Mouse (Mus musculus) CH12.LX (cell line): ENCODE results near the gene Col19a1. TPM values are rescaled to one million over a fixed set of nuclear protein-coding genes. Genes with fewer than 3 reads are reported as not detected.

Experiments used
- DNase-seq: peaks from one replicate; pipeline ENCODE4 v3.0.0-alpha.2; 2013; ENCODE audit errors: extremely low read depth
- H3K27ac ChIP-seq: 2 replicates; pipeline ENCODE4 v1.5.1; 2012; ENCODE audit warnings: low read depth, mild to moderate bottlenecking, control low read depth, moderate library complexity; ENCODE audit not compliant: insufficient read depth
- H3K27me3 ChIP-seq: replicated peaks from 2 replicates; pipeline ENCODE3; 2012; ENCODE audit warnings: inconsistent platforms
- H3K36me3 ChIP-seq, 2 experiments: replicated peaks in 1 of 2; 2 replicates each; pipeline versions ENCODE3 to v1.6.1; 2012; ENCODE audit warnings: inconsistent platforms in 1 of 2, low read length in 1 of 2, mild to moderate bottlenecking in 1 of 2, mixed read lengths in 1 of 2, moderate library complexity in 1 of 2; ENCODE audit not compliant: control insufficient read depth in 1 of 2, insufficient read depth in 1 of 2
- H3K4me1 ChIP-seq, 2 experiments: 2 replicates each; pipeline ENCODE4 v1.6.1; 2012; ENCODE audit warnings: inconsistent platforms in 1 of 2, moderate library complexity in 1 of 2; ENCODE audit not compliant: insufficient read depth in 2 of 2, control insufficient read depth in 1 of 2
- H3K4me2 ChIP-seq: 2 replicates; pipeline ENCODE4 v1.6.1; 2012; ENCODE audit warnings: low read depth, mild to moderate bottlenecking, control low read depth; ENCODE audit not compliant: poor library complexity, insufficient read depth, severe bottlenecking
- H3K4me3 ChIP-seq, 3 experiments: fragments of 150-350 bp in 1 of 3; sonication (generic) in 1 of 3; replicated peaks in 1 of 3; 2 replicates each; pipeline versions ENCODE3 to v1.5.1; 2011 to 2012; ENCODE audit warnings: low read depth in 2 of 3, low read length in 2 of 3, mild to moderate bottlenecking in 2 of 3, moderate library complexity in 2 of 3, control low read depth in 1 of 3, improper control_type of control experiment in 1 of 3, inconsistent platforms in 1 of 3, mixed read lengths in 1 of 3; ENCODE audit not compliant: poor library complexity in 1 of 3
- H3K79me2 ChIP-seq: replicated peaks from 2 replicates; pipeline ENCODE4 v1.6.1; 2012; ENCODE audit warnings: mild to moderate bottlenecking, moderate library complexity; ENCODE audit not compliant: control insufficient read depth, poor library complexity, insufficient read depth, severe bottlenecking; ENCODE audit errors: extremely low read depth
- H3K9ac ChIP-seq: 2 replicates; pipeline ENCODE4 v1.6.1; 2012; ENCODE audit warnings: low read depth, mild to moderate bottlenecking, control low read depth, moderate library complexity; ENCODE audit not compliant: insufficient read depth
- H3K9me3 ChIP-seq: replicated peaks from 2 replicates; pipeline ENCODE3; 2012; ENCODE audit warnings: low read length, inconsistent platforms, mixed read lengths
- E2F4 ChIP-seq: IDR thresholded peaks from 2 replicates; pipeline ENCODE4 v1.6.1; 2011; ENCODE audit warnings: low read depth, low read length, improper control_type of control experiment; ENCODE audit not compliant: insufficient replicate concordance
- ETS1 ChIP-seq: conservative IDR thresholded peaks from 2 replicates; pipeline ENCODE4 v1.6.1; 2012; ENCODE audit warnings: low read depth, mild to moderate bottlenecking, inconsistent platforms, low read length, improper control_type of control experiment, moderate library complexity
- JUND ChIP-seq: conservative IDR thresholded peaks from 2 replicates; pipeline ENCODE4 v1.6.1; 2011; ENCODE audit warnings: low read depth, low read length, improper control_type of control experiment
- MEF2A ChIP-seq: IDR thresholded peaks from 2 replicates; pipeline ENCODE4 v1.6.1; 2014; ENCODE audit warnings: low read depth, mild to moderate bottlenecking, inconsistent platforms, low read length, improper control_type of control experiment, borderline replicate concordance
- MXI1 ChIP-seq: IDR thresholded peaks from 2 replicates; pipeline ENCODE4 v1.6.1; 2011; ENCODE audit warnings: mild to moderate bottlenecking, low read depth, low read length, improper control_type of control experiment
- NRF1 ChIP-seq: IDR thresholded peaks from 2 replicates; pipeline ENCODE4 v1.6.1; 2014; ENCODE audit warnings: low read depth, mild to moderate bottlenecking, inconsistent platforms, low read length, improper control_type of control experiment, moderate library complexity
- ZKSCAN1 ChIP-seq: IDR thresholded peaks from 2 replicates; pipeline ENCODE4 v1.6.1; 2012; ENCODE audit warnings: low read depth, inconsistent platforms, low read length, improper control_type of control experiment, borderline replicate concordance
- ZMIZ1 ChIP-seq: IDR thresholded peaks from 2 replicates; pipeline ENCODE4 v1.6.1; 2012; ENCODE audit warnings: low read depth, mild to moderate bottlenecking, inconsistent platforms, low read length, improper control_type of control experiment
- dilution Hi-C: fragments of 300-500 bp; cut with MboI; formaldehyde crosslinking; loops from 2 replicates; pipeline ENCODE4 v1.14.3; 2020; ENCODE audit warnings: low sequenced_read_pairs; ENCODE audit not compliant: extremely low pct_unique_long_range_greater_than_20kb, extremely low pct_ligation_motif_present
- in situ Hi-C: fragments of 300-500 bp; cut with MboI; formaldehyde crosslinking; loops from 3 replicates; pipeline ENCODE4 v1.14.3; 2019; ENCODE audit warnings: low sequenced_read_pairs, low pct_ligation_motif_present, low pct_unique_long_range_greater_than_20kb, mixed read lengths
- polyA plus RNA-seq: library from polyadenylated mRNA; unstranded; fragments of >175 nt; gene quantifications from 2 replicates; pipeline ENCODE4 v1.2.1, GENCODE M21; 2012; ENCODE audit warnings: low read depth; ENCODE audit not compliant: insufficient read length
- total RNA-seq, 2 experiments: library from RNA; depleted of rRNA; stranded (reverse); fragments of 300-350 nt in 1 of 2; fragments of >200 nt in 1 of 2; gene quantifications; 2 replicates each; pipeline ENCODE4 v1.2.3; 2012 to 2014

Gene Col19a1
- total and polyA plus RNA-seq, 3 experiments, result not detected

- Histone ChIP-seq H3K9ac (no peak overlapping the region), H3K27ac (no peak overlapping the region), H3K9me3 (no peaks in the 10 kb centered on the region), H3K36me3 (no peaks in the 10 kb centered on the region), H3K79me2 (no peaks in the 10 kb centered on the region), H3K4me1 (no peaks in the 10 kb centered on the region), H3K4me3 (no peak overlapping the region), H3K27me3 (no peaks in the 10 kb centered on the region), H3K4me2 (peak overlapping the region; percentile 21; the same call in 1 of the 2 replicates)
- dilution Hi-C loops (no loop called here), in situ Hi-C loops (no loop called here)
- TF ChIP-seq MEF2A, result no peak
- DNase-seq, result no peak
Measured at GRCm38 (mm10) chr1:24461305-24461887, 125.9 kb downstream of the Col19a1 start.

- no peaks in the 10 kb centered on the region for H3K27me3 ChIP-seq
- no peaks in the 10 kb centered on the region for H3K36me3 ChIP-seq
- no peak overlapping the region for H3K4me3 ChIP-seq
- H3K4me1 ChIP-seq, result peaks cover 0 to 2% of the 10 kb centered on the region in 2 experiments; a peak in 1 of 4 replicates
- H3K79me2 ChIP-seq, result no peaks in the 10 kb centered on the region
- TF ChIP-seq NRF1 (no peak), ETS1 (no peak), JUND (no peak)
- DNase-seq, result no peak
- H3K27ac ChIP-seq, result no peak overlapping the region
- H3K9me3 ChIP-seq, result no peaks in the 10 kb centered on the region
- H3K9ac ChIP-seq, result no peak overlapping the region
- dilution Hi-C loops (no loop called here), in situ Hi-C loops (no loop called here)
- no peak overlapping the region for H3K4me2 ChIP-seq
Measured at GRCm38 (mm10) chr1:24458015-24458414, 129.3 kb downstream of the Col19a1 start.

GRCm38 (mm10) chr1:24452572-24453269, 134.6 kb downstream of the Col19a1 start:
- no peaks in the 10 kb centered on the region for H3K36me3 ChIP-seq
- TF ChIP-seq E2F4, result no peak
- no peak for TF ChIP-seq JUND
- TF ChIP-seq MXI1, result no peak
- TF ChIP-seq ZMIZ1, result no peak
- no peak for TF ChIP-seq MEF2A
- TF ChIP-seq ZKSCAN1, result no peak
- TF ChIP-seq, all 38 proteins: peak for 0
- dilution Hi-C loops, result no loop called here
- peaks cover 0 to 2% of the 10 kb centered on the region in 2 experiments; a peak in 1 of 4 replicates for H3K4me1 ChIP-seq
- H3K9ac ChIP-seq, result no peak overlapping the region
- no peak overlapping the region for H3K27ac ChIP-seq
- H3K27me3 ChIP-seq, result no peaks in the 10 kb centered on the region
- H3K79me2 ChIP-seq, result no peaks in the 10 kb centered on the region
- H3K9me3 ChIP-seq, result no peaks in the 10 kb centered on the region
- no peak overlapping the region for H3K4me3 ChIP-seq
- no peak overlapping the region for H3K4me2 ChIP-seq
- in situ Hi-C loops, result no loop called here
- no peak for DNase-seq
